ENCODE assay signal across 19 mouse cellular contexts in the genomic region with DNA sequence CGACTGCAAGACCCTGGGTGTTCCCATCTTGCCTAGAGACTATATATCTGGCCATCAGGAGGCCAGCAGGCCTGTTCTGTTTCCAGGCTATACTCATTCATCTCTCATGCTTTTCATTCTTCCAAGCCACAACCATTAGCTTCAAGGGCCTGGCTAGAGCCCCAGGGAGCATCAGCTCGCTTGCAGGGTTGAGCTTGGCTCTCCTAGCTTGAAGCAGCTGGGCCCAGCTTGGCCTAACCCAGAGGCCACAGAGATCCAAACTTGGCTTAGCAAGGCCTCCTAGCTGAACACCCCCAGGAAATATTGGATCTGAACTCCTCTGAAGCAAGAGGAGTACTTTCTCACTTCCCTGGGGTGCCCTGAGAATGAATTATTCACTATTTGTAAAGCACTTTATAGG. TPM values are rescaled to one million over a fixed set of nuclear protein-coding genes. Genes with fewer than 3 reads are reported as not detected.
A peak's percentile ranks its signal among the peaks of the same experiment; 100 is the strongest.
DNase-seq lines count a peak whose midpoint lies in the region; ATAC-seq lines count a peak whose summit lies in the region.
"Had no signal": no experiment of that assay in that cellular context is flagged by ENCODE, and none has a peak within 500 bp of the region (broad histone marks: within the 10 kb centered on the region; RNA-seq: fewer than 3 reads in every experiment).

No protein-coding gene starts in this region.

- intact Hi-C loops in heart, postnatal 25 days (cut with DNase I): no loop called here

- H3K9ac ChIP-seq in heart, embryonic 11.5 days (ENCODE audit: low read depth, low read length): no peak overlapping the region
- H3K9ac ChIP-seq: forebrain, postnatal 0 days; intestine, embryonic 15.5 days; liver, embryonic 14.5 days had no signal

- H3K4me3 ChIP-seq in heart, embryonic 11.5 days (ENCODE audit: low read depth, low read length): no peak overlapping the region
- H3K4me3 ChIP-seq: intestine, embryonic 15.5 days had no signal

- H3K4me2 ChIP-seq in heart, embryonic 11.5 days: no peak overlapping the region
- H3K4me2 ChIP-seq: intestine, embryonic 15.5 days had no signal

- H3K4me1 ChIP-seq in heart, embryonic 11.5 days (ENCODE audit: control insufficient read depth, insufficient read depth, low read length): no peaks in the 10 kb centered on the region
- H3K4me1 ChIP-seq: intestine, embryonic 15.5 days had no signal

- H3K27ac ChIP-seq in heart, embryonic 11.5 days (ENCODE audit: low read depth, low read length): no peak overlapping the region
- H3K27ac ChIP-seq: intestine, embryonic 15.5 days; liver, embryonic 14.5 days; stomach, postnatal 0 days had no signal

- H3K36me3 ChIP-seq in heart, embryonic 11.5 days (ENCODE audit: control insufficient read depth, insufficient read depth, low read length): no peaks in the 10 kb centered on the region
- H3K36me3 ChIP-seq: G1E; intestine, embryonic 15.5 days had no signal

- no peaks in the 10 kb centered on the region for H3K27me3 ChIP-seq in heart, embryonic 11.5 days (ENCODE audit: control insufficient read depth, insufficient read depth, low read length)
- H3K27me3 ChIP-seq: intestine, embryonic 15.5 days had no signal

- peak; percentile 58 to 83 for DNase-seq in heart, adult 18-20 months
- DNase-seq in gastrocnemius, postnatal 25 days: peak; percentile 57
- DNase-seq in heart, postnatal 25 days (ENCODE audit: low spot score): peak; percentile 64
- DNase-seq in lung, postnatal 25 days (ENCODE audit: low spot score): peak; percentile 28
- no peak for DNase-seq in frontal cortex, postnatal 36 days (ENCODE audit: low spot score in 2 of 2)
- no peak for DNase-seq in left cerebral cortex, adult 8-10 months (ENCODE audit: low spot score in 2 of 2)
- DNase-seq: adrenal gland, postnatal 10 days; cerebellum, adult 8-10 months; embryo, embryonic 11 days; forebrain, postnatal 0 days; layer of hippocampus, adult 9-11 months; thymus, postnatal 4 days had no signal

- 88% methylated on average over 2 of the region's 2 CpGs for WGBS in heart, embryonic 11.5 days (ENCODE audit: insufficient replicate concordance)

- H3K9me3 ChIP-seq in heart, embryonic 11.5 days (replicated peaks; ENCODE audit: control insufficient read depth, low read length): no peaks in the 10 kb centered on the region
- H3K9me3 ChIP-seq: intestine, embryonic 15.5 days had no signal

- ATAC-seq in heart, embryonic 11.5 days (replicated peaks; ENCODE audit: insufficient number of reproducible peaks, low FRiP score, low TSS enrichment): no peak
- ATAC-seq: forebrain, postnatal 0 days; intestine, embryonic 15.5 days had no signal

RNA-seq across cellular contexts. Expression of a gene that starts 50.3 kb away (rescaled TPM):
- total RNA-seq in heart, adult 18-20 months (2021): 100 to 1,000 TPM in 1 of 2 experiments, 10 to 100 TPM in 1; 98.0 to 103 TPM
- 6.6 and 6.7 TPM in 2 replicates for polyA plus RNA-seq in heart, embryonic 11.5 days (2014; fragmentation: Nextera tagmentation; extraction: Ambion mirVana)
- 100 to 1,000 TPM; 269 to 303 TPM for total RNA-seq in gastrocnemius, postnatal 25 days (2021)
- total RNA-seq in heart, postnatal 25 days (2021): 100 to 1,000 TPM; 106 to 121 TPM
- total RNA-seq in left cerebral cortex, adult 8-10 months (2022): under 1 TPM; 0.28 to 0.58 (median 0.40) TPM
- total RNA-seq: forebrain, postnatal 0 days; megakaryocyte-erythroid progenitor cell, adult 5-6 weeks; monocyte, adult 5-6 weeks had no signal
- polyA plus RNA-seq: forebrain, postnatal 0 days; G1E; liver, embryonic 14.5 days had no signal

RNA-seq across cellular contexts. Expression of a gene that starts 50.4 kb away (rescaled TPM):
- under 1 TPM; 0.39 to 0.50 TPM for total RNA-seq in heart, adult 18-20 months (2021)
- 0.44 and 0.63 TPM in 2 replicates for polyA plus RNA-seq in heart, embryonic 11.5 days (2014; fragmentation: Nextera tagmentation; extraction: Ambion mirVana)
- total RNA-seq in gastrocnemius, postnatal 25 days (2021): not detected
- under 1 TPM; 0.45 to 0.91 TPM for total RNA-seq in heart, postnatal 25 days (2021)
- 1 to 10 TPM in 3 of 4 experiments, under 1 TPM in 1; 0.40 to 1.5 (median 1.1) TPM for total RNA-seq in left cerebral cortex, adult 8-10 months (2022)
- total RNA-seq: forebrain, postnatal 0 days; G1E; megakaryocyte-erythroid progenitor cell, adult 5-6 weeks had no signal
- polyA plus RNA-seq: G1E had no signal

Comparison
In these comparisons a context has a peak if more than half of its experiments do, and no peak if none do; other contexts are left out.
1. DNase-seq: peak in heart, adult 18-20 months (2 of 2), gastrocnemius, postnatal 25 days (single experiment), heart, postnatal 25 days (single experiment) and lung, postnatal 25 days (single experiment); none in frontal cortex, postnatal 36 days (0 of 2) and left cerebral cortex, adult 8-10 months (0 of 2).
2. RNA of a gene that starts 50.3 kb away (total RNA-seq): 269 to 303 TPM in gastrocnemius, postnatal 25 days, 106 to 121 TPM in heart, postnatal 25 days and 98.0 to 103 TPM in heart, adult 18-20 months; 0.28 to 0.58 TPM in left cerebral cortex, adult 8-10 months; every median in the first group is over 10 times any median in the second.